Mouse (Mus musculus): Measurements from ENCODE around the gene Nedd9. TPM values are rescaled to one million over a fixed set of nuclear protein-coding genes. Genes with fewer than 3 reads are reported as not detected.

Nedd9 gene
- polyA plus RNA-seq, 1 experiment: not detected

GRCm38 (mm10) chr13:41333889-41334640 lies 153.1 kb downstream of the Nedd9 start:
- no peak overlapping the region for H3K4me3 ChIP-seq (ENCODE audit: insufficient read depth, low read depth, low read length)
- WGBS: 64% methylated on average over 14 of the region's 14 CpGs
- H3K27ac ChIP-seq (ENCODE audit: insufficient read depth, low read depth, low read length): no peak overlapping the region
- TF ChIP-seq POLR2A (IDR thresholded peaks at IDR 0.05; ENCODE audit: insufficient read depth, low read depth, low read length) (no peak), CTCF (IDR thresholded peaks at IDR 0.05; ENCODE audit: insufficient read depth, low read depth, low read length) (no peak)
- H3K4me1 ChIP-seq (ENCODE audit: control insufficient read depth, insufficient read depth, low read length): peaks cover 8% of the 10 kb centered on the region; the same call in 1 of the 2 replicates

- Histone ChIP-seq H3K4me3 (ENCODE audit: insufficient read depth, low read depth, low read length) (no peak overlapping the region), H3K4me1 (ENCODE audit: control insufficient read depth, insufficient read depth, low read length) (peaks cover 10% of the 10 kb centered on the region; the same call in 1 of the 2 replicates), H3K27ac (ENCODE audit: insufficient read depth, low read depth, low read length) (no peak overlapping the region)
- 94% methylated on average over 7 of the region's 7 CpGs for WGBS
- TF ChIP-seq POLR2A (IDR thresholded peaks at IDR 0.05; ENCODE audit: insufficient read depth, low read depth, low read length) (no peak), CTCF (IDR thresholded peaks at IDR 0.05; ENCODE audit: insufficient read depth, low read depth, low read length) (no peak)
Observed at GRCm38 (mm10) chr13:41331671-41332340, 155.4 kb downstream of the Nedd9 start.

- WGBS: 79% methylated on average over 11 of the region's 11 CpGs
Observed at GRCm38 (mm10) chr13:41330589-41331345, 156.4 kb downstream of the Nedd9 start.

GRCm38 (mm10) chr13:41330051-41330450 lies 157.1 kb downstream of the Nedd9 start:
- Histone ChIP-seq H3K27ac (ENCODE audit: insufficient read depth, low read depth, low read length) (no peak overlapping the region), H3K4me3 (ENCODE audit: insufficient read depth, low read depth, low read length) (no peak overlapping the region), H3K4me1 (ENCODE audit: control insufficient read depth, insufficient read depth, low read length) (peaks cover 6% of the 10 kb centered on the region; the same call in 1 of the 2 replicates)
- 88% methylated on average over 4 of the region's 4 CpGs for WGBS
- no peak for TF ChIP-seq POLR2A (IDR thresholded peaks at IDR 0.05; ENCODE audit: insufficient read depth, low read depth, low read length)

More at GRCm38 (mm10) chr13:41330589-41331345, 156.4 kb downstream of the Nedd9 start:
- H3K4me3 ChIP-seq (ENCODE audit: insufficient read depth, low read depth, low read length): no peak overlapping the region
- peaks cover 7% of the 10 kb centered on the region; the same call in 1 of the 2 replicates for H3K4me1 ChIP-seq (ENCODE audit: control insufficient read depth, insufficient read depth, low read length)
- no peak for TF ChIP-seq CTCF (IDR thresholded peaks at IDR 0.05; ENCODE audit: insufficient read depth, low read depth, low read length)
- no peak for TF ChIP-seq POLR2A (IDR thresholded peaks at IDR 0.05; ENCODE audit: insufficient read depth, low read depth, low read length)
- no peak overlapping the region for H3K27ac ChIP-seq (ENCODE audit: insufficient read depth, low read depth, low read length)

GRCm38 (mm10) chr13:41328481-41328880 lies 158.7 kb downstream of the Nedd9 start:
- Histone ChIP-seq H3K4me1 (ENCODE audit: control insufficient read depth, insufficient read depth, low read length) (peaks cover 2% of the 10 kb centered on the region; the same call in 1 of the 2 replicates), H3K27ac (ENCODE audit: insufficient read depth, low read depth, low read length) (no peak overlapping the region), H3K4me3 (ENCODE audit: insufficient read depth, low read depth, low read length) (no peak overlapping the region)
- 65% methylated on average over 2 of the region's 2 CpGs for WGBS
- TF ChIP-seq POLR2A (IDR thresholded peaks at IDR 0.05; ENCODE audit: insufficient read depth, low read depth, low read length): no peak
- no peak for TF ChIP-seq CTCF (IDR thresholded peaks at IDR 0.05; ENCODE audit: insufficient read depth, low read depth, low read length)

GRCm38 (mm10) chr13:41327546-41327945 lies 159.6 kb downstream of the Nedd9 start:
- Histone ChIP-seq H3K27ac (ENCODE audit: insufficient read depth, low read depth, low read length) (no peak overlapping the region), H3K4me3 (ENCODE audit: insufficient read depth, low read depth, low read length) (no peak overlapping the region), H3K4me1 (ENCODE audit: control insufficient read depth, insufficient read depth, low read length) (peaks cover 2% of the 10 kb centered on the region; the same call in 1 of the 2 replicates)
- TF ChIP-seq CTCF (IDR thresholded peaks at IDR 0.05; ENCODE audit: insufficient read depth, low read depth, low read length) (no peak), POLR2A (IDR thresholded peaks at IDR 0.05; ENCODE audit: insufficient read depth, low read depth, low read length) (no peak)
- 47% methylated on average over 7 of the region's 7 CpGs for WGBS

- Histone ChIP-seq H3K27ac (ENCODE audit: insufficient read depth, low read depth, low read length) (no peak overlapping the region), H3K4me3 (ENCODE audit: insufficient read depth, low read depth, low read length) (no peak overlapping the region), H3K4me1 (ENCODE audit: control insufficient read depth, insufficient read depth, low read length) (peaks cover 6% of the 10 kb centered on the region; the same call in 1 of the 2 replicates)
- no peak for TF ChIP-seq CTCF (IDR thresholded peaks at IDR 0.05; ENCODE audit: insufficient read depth, low read depth, low read length)
- no peak for TF ChIP-seq POLR2A (IDR thresholded peaks at IDR 0.05; ENCODE audit: insufficient read depth, low read depth, low read length)
- WGBS: 89% methylated on average over 4 of the region's 4 CpGs
Observed at GRCm38 (mm10) chr13:41326134-41326533, 161.0 kb downstream of the Nedd9 start.

- no peak for TF ChIP-seq CTCF (IDR thresholded peaks at IDR 0.05; ENCODE audit: insufficient read depth, low read depth, low read length)
- TF ChIP-seq POLR2A (IDR thresholded peaks at IDR 0.05; ENCODE audit: insufficient read depth, low read depth, low read length): no peak
- WGBS: 95% methylated on average over 4 of the region's 4 CpGs
- Histone ChIP-seq H3K4me3 (ENCODE audit: insufficient read depth, low read depth, low read length) (no peak overlapping the region), H3K27ac (ENCODE audit: insufficient read depth, low read depth, low read length) (no peak overlapping the region), H3K4me1 (ENCODE audit: control insufficient read depth, insufficient read depth, low read length) (peaks cover 6% of the 10 kb centered on the region; the same call in 1 of the 2 replicates)
Observed at GRCm38 (mm10) chr13:41325346-41325745, 161.8 kb downstream of the Nedd9 start.

Measured in olfactory bulb, adult 2 months (tissue).